In genomic region chr10:128374393-128374792, GRCm38 (mm10) we compare ENCODE assay signal across 11 mouse cellular contexts. TPM values are rescaled to one million over a fixed set of nuclear protein-coding genes. Genes with fewer than 3 reads are reported as not detected.
DNase-seq lines count a peak whose midpoint lies in the region; TF ChIP-seq lines count a peak whose summit lies in the region.
"Had no signal": no experiment of that assay in that cellular context is flagged by ENCODE, and none has a peak within 500 bp of the region (broad histone marks: within the 10 kb centered on the region; RNA-seq: fewer than 3 reads in every experiment).

No protein-coding gene starts in this region.

- no peaks in the 10 kb centered on the region for H3K9me3 ChIP-seq in hindbrain, embryonic 10.5 days
- H3K9me3 ChIP-seq: hindbrain, embryonic 13.5 days; neural tube, embryonic 12.5 days had no signal

- 77% methylated on average over 6 of the region's 6 CpGs for WGBS in hindbrain, embryonic 10.5 days

- H3K27me3 ChIP-seq in hindbrain, embryonic 10.5 days (ENCODE audit: insufficient read depth, poor library complexity, severe bottlenecking) = no peaks in the 10 kb centered on the region
- H3K27me3 ChIP-seq: hindbrain, embryonic 13.5 days; neural tube, embryonic 12.5 days had no signal

- peaks cover 15% of the 10 kb centered on the region for H3K36me3 ChIP-seq in hindbrain, embryonic 10.5 days

- no peak overlapping the region for H3K27ac ChIP-seq in layer of hippocampus, adult 2 months
- H3K27ac ChIP-seq in cortical plate, adult 2 months (ENCODE audit: insufficient read depth, low read length) = no peak overlapping the region
- H3K27ac ChIP-seq in hindbrain, embryonic 10.5 days = no peak overlapping the region
- H3K27ac ChIP-seq: hindbrain, embryonic 13.5 days; neural tube, embryonic 12.5 days had no signal

- H3K4me3 ChIP-seq in layer of hippocampus, adult 2 months = no peak overlapping the region
- no peak overlapping the region for H3K4me3 ChIP-seq in cortical plate, adult 2 months (ENCODE audit: insufficient read depth, low read length)
- H3K4me3 ChIP-seq in hindbrain, embryonic 10.5 days = no peak overlapping the region
- H3K4me3 ChIP-seq: hindbrain, embryonic 13.5 days; neural tube, embryonic 12.5 days had no signal

- H3K4me1 ChIP-seq in cortical plate, adult 2 months (ENCODE audit: control insufficient read depth, insufficient read depth, low read length) = peaks cover 6% of the 10 kb centered on the region
- peaks cover 35% of the 10 kb centered on the region for H3K4me1 ChIP-seq in hindbrain, embryonic 10.5 days (replicated peaks)

- DNase-seq in layer of hippocampus, adult 2 months (ENCODE audit: low spot score in 2 of 2) = no peak
- DNase-seq in layer of hippocampus, postnatal 36 days = no peak
- peak; percentile 89 for DNase-seq in 416B (ENCODE audit: low read depth)
- peak; percentile 42 to 47 for DNase-seq in B cell, adult 2 months
- DNase-seq in ovary, postnatal 10 days (ENCODE audit: low spot score) = no peak
- no peak for DNase-seq in hindbrain, embryonic 10.5 days (ENCODE audit: low spot score)
- DNase-seq in yolk sac, embryonic 10.5 days (ENCODE audit: low spot score) = no peak
- DNase-seq: cerebellum, postnatal 36 days had no signal

- TF ChIP-seq CTCF in layer of hippocampus, adult 2 months (conservative IDR thresholded peaks at IDR 0.05) = peak; percentile 58
- TF ChIP-seq CTCF in cortical plate, adult 2 months (IDR thresholded peaks at IDR 0.05; ENCODE audit: extremely low read depth, insufficient read depth, low read length) = 0 out of 2 replicates have a peak, but pooled peaks have one; percentile 10

- TF ChIP-seq POLR2A in cortical plate, adult 2 months (IDR thresholded peaks at IDR 0.05; ENCODE audit: extremely low read depth, insufficient read depth, low read length) = no peak

RNA-seq across cellular contexts. Expression of gene Ankrd52, which starts 2.5 kb away (rescaled TPM):
- total RNA-seq in layer of hippocampus, adult 2 months (2021) = 10 to 100 TPM; 50.6 to 51.6 TPM
- 10 to 100 TPM; 55.6 to 59.6 TPM for total RNA-seq in layer of hippocampus, postnatal 36 days (2021)
- 30.0 and 30.4 TPM in 2 replicates for polyA plus RNA-seq in cortical plate, adult 2 months (2012; rRNA removed)
- 9.6 and 10.3 TPM in 2 replicates for polyA plus RNA-seq in hindbrain, embryonic 10.5 days (2016; fragmentation: Nextera tagmentation; extraction: Ambion mirVana)

RNA-seq across cellular contexts. Expression of gene Coq10a, which starts 5.6 kb away (rescaled TPM):
- 10 to 100 TPM; 48.6 to 49.2 TPM for total RNA-seq in layer of hippocampus, adult 2 months (2021)
- total RNA-seq in layer of hippocampus, postnatal 36 days (2021) = 10 to 100 TPM; 51.2 to 52.8 TPM
- 101 and 103 TPM in 2 replicates for polyA plus RNA-seq in cortical plate, adult 2 months (2012; rRNA removed)
- 14.5 and 21.6 TPM in 2 replicates for polyA plus RNA-seq in hindbrain, embryonic 10.5 days (2016; fragmentation: Nextera tagmentation; extraction: Ambion mirVana)

RNA-seq across cellular contexts. Expression of gene Slc39a5, which starts 26.6 kb away (rescaled TPM):
- total RNA-seq in layer of hippocampus, adult 2 months (2021) = under 1 TPM in 1 of 2 experiments, not detected in 1; 0.29 TPM
- not detected for total RNA-seq in layer of hippocampus, postnatal 36 days (2021)
- 0.51 and 0.73 TPM in 2 replicates for polyA plus RNA-seq in cortical plate, adult 2 months (2012; rRNA removed)
- 0.55 TPM in 1 of 2 replicates, not detected in the other for polyA plus RNA-seq in hindbrain, embryonic 10.5 days (2016; fragmentation: Nextera tagmentation; extraction: Ambion mirVana)
- polyA plus RNA-seq: hindbrain, embryonic 13.5 days; neural tube, embryonic 12.5 days had no signal

RNA-seq across cellular contexts. Expression of gene Cs, which starts 36.9 kb away (rescaled TPM):
- total RNA-seq in layer of hippocampus, adult 2 months (2021) = 100 to 1,000 TPM; 226 to 235 TPM
- 100 to 1,000 TPM; 224 to 234 TPM for total RNA-seq in layer of hippocampus, postnatal 36 days (2021)
- 224 and 233 TPM in 2 replicates for polyA plus RNA-seq in cortical plate, adult 2 months (2012; rRNA removed)
- 231 and 232 TPM in 2 replicates for polyA plus RNA-seq in hindbrain, embryonic 10.5 days (2016; fragmentation: Nextera tagmentation; extraction: Ambion mirVana)

RNA-seq across cellular contexts. Expression of gene Nabp2, which starts 36.9 kb away (rescaled TPM):
- 10 to 100 TPM; 88.2 to 93.0 TPM for total RNA-seq in layer of hippocampus, adult 2 months (2021)
- 10 to 100 TPM; 91.6 to 92.0 TPM for total RNA-seq in layer of hippocampus, postnatal 36 days (2021)
- polyA plus RNA-seq in cortical plate, adult 2 months (2012; rRNA removed) = 79.4 and 83.4 TPM in 2 replicates
- 144 and 147 TPM in 2 replicates for polyA plus RNA-seq in hindbrain, embryonic 10.5 days (2016; fragmentation: Nextera tagmentation; extraction: Ambion mirVana)

Comparison
In these comparisons a context has a peak if more than half of its experiments do, and no peak if none do; other contexts are left out.
1. DNase-seq: peak in 416B (single experiment) and B cell, adult 2 months (2 of 2); none in layer of hippocampus, adult 2 months (0 of 2), layer of hippocampus, postnatal 36 days (0 of 2), ovary, postnatal 10 days (single experiment), hindbrain, embryonic 10.5 days (single experiment) and yolk sac, embryonic 10.5 days (single experiment).